Mouse (Mus musculus) limb, embryonic 15.5 days (tissue): ENCODE measurements around the gene Arhgef15. TPM values are rescaled to one million over a fixed set of nuclear protein-coding genes. Genes with fewer than 3 reads are reported as not detected.
"Not testable (repeated sequence)": the region's sequence is repeated elsewhere in the genome, so short reads cannot be mapped to it uniquely, and the experiment has no call there.

ENCODE experiments used
- ATAC-seq: fragments of 200-750 bp; cut with Nextera tagmentation; 2 replicates; pipeline ENCODE4 v1.8.0; 2017; ENCODE audit warnings: low read depth, moderate TSS enrichment; ENCODE audit not compliant: insufficient number of reproducible peaks, low FRiP score, low TSS enrichment
- H3K27ac ChIP-seq: fragments of 300-500 bp; sonication (generic); 2 replicates; pipeline ENCODE4 v1.5.1; 2015; ENCODE audit warnings: moderate library complexity, mild to moderate bottlenecking, inconsistent platforms
- H3K27me3 ChIP-seq: fragments of 300-500 bp; sonication (generic); 2 replicates; pipeline ENCODE4 v1.6.1; 2015; ENCODE audit warnings: inconsistent platforms
- H3K36me3 ChIP-seq: fragments of 300-500 bp; sonication (generic); 2 replicates; pipeline ENCODE4 v1.6.1; 2015; ENCODE audit warnings: inconsistent platforms
- H3K4me1 ChIP-seq: fragments of 300-500 bp; sonication (generic); 2 replicates; pipeline ENCODE4 v1.6.1; 2015; ENCODE audit warnings: inconsistent platforms
- H3K4me2 ChIP-seq: fragments of 300-500 bp; sonication (generic); 2 replicates; pipeline ENCODE4 v1.6.1; 2015; ENCODE audit warnings: mild to moderate bottlenecking, inconsistent platforms
- H3K4me3 ChIP-seq: fragments of 300-500 bp; sonication (generic); 2 replicates; pipeline ENCODE4 v1.5.1; 2015; ENCODE audit warnings: mild to moderate bottlenecking, inconsistent platforms
- H3K9ac ChIP-seq: fragments of 300-500 bp; sonication (generic); 2 replicates; pipeline ENCODE4 v1.6.1; 2015; ENCODE audit warnings: inconsistent platforms
- H3K9me3 ChIP-seq: fragments of 300-500 bp; sonication (generic); 2 replicates; pipeline ENCODE4 v1.6.1; 2016; ENCODE audit warnings: inconsistent platforms
- WGBS: fragments of 180-500 bp; shearing (Covaris S2); methylation state at CpG from one replicate; pipeline ENCODE4 v1.1.7; 2015; 5-methylcytosine and 5-hydroxymethylcytosine counted together
- polyA plus RNA-seq: library from polyadenylated mRNA; unstranded; fragments of >200 nt; fragmentation: Nextera tagmentation; extraction: Ambion mirVana; gene quantifications from 2 replicates; pipeline ENCODE4 v1.2.1, GENCODE M21; 2015

Gene Arhgef15
- 7.8 and 8.8 TPM in 2 replicates for polyA plus RNA-seq

GRCm38 (mm10) chr11:68957308-68957707 lies at the start of gene Arhgef15:
Gene Arhgef15, minus strand, starts transcription at chr11:68957480.
- Histone ChIP-seq H3K9ac (no peak within 1 kb of the TSS), H3K36me3 (no peaks in the 10 kb centered on the region), H3K27ac (0 out of 2 replicates have a peak within 1 kb of the TSS, but pooled peaks have one; percentile 17), H3K27me3 (peaks cover 32% of the 10 kb centered on the region), H3K4me1 (peaks cover 9% of the 10 kb centered on the region), H3K9me3 (no peaks in the 10 kb centered on the region), H3K4me2 (no peak within 1 kb of the TSS), H3K4me3 (peak within 1 kb of the TSS; percentile 19)
- 51% methylated on average over 8 of the region's 8 CpGs for WGBS
- ATAC-seq = no peak

GRCm38 (mm10) chr11:69006575-69006974 lies 49.3 kb upstream of the Arhgef15 start:
- not testable (repeated sequence) for H3K4me3 ChIP-seq, H3K27me3 ChIP-seq, H3K9me3 ChIP-seq, H3K9ac ChIP-seq, ATAC-seq, H3K4me2 ChIP-seq, H3K27ac ChIP-seq
- Histone ChIP-seq H3K36me3 (peaks cover 20% of the 10 kb centered on the region), H3K4me1 (peaks cover 17% of the 10 kb centered on the region)

GRCm38 (mm10) chr11:69005193-69005592 lies 47.9 kb upstream of the Arhgef15 start:
- no peak overlapping the region for H3K27ac ChIP-seq
- WGBS = 91% methylated on average over 7 of the region's 7 CpGs
- H3K4me3 ChIP-seq = no peak overlapping the region
- H3K4me2 ChIP-seq = no peak overlapping the region
- peaks cover 34% of the 10 kb centered on the region for H3K36me3 ChIP-seq
- no peak overlapping the region for H3K9ac ChIP-seq
- ATAC-seq = no peak
- peaks cover 10% of the 10 kb centered on the region for H3K4me1 ChIP-seq
- no peaks in the 10 kb centered on the region for H3K9me3 ChIP-seq
- H3K27me3 ChIP-seq = no peaks in the 10 kb centered on the region

GRCm38 (mm10) chr11:69003592-69003991 lies 46.3 kb upstream of the Arhgef15 start:
- ATAC-seq = no peak
- peaks cover 48% of the 10 kb centered on the region for H3K36me3 ChIP-seq
- H3K4me2 ChIP-seq = no peak overlapping the region
- H3K4me3 ChIP-seq = no peak overlapping the region
- H3K9me3 ChIP-seq = no peaks in the 10 kb centered on the region
- H3K9ac ChIP-seq = no peak overlapping the region
- peaks cover 10% of the 10 kb centered on the region for H3K4me1 ChIP-seq
- no peaks in the 10 kb centered on the region for H3K27me3 ChIP-seq
- WGBS = 57% methylated on average over 4 of the region's 4 CpGs
- H3K27ac ChIP-seq = no peak overlapping the region

- peaks cover 56% of the 10 kb centered on the region for H3K36me3 ChIP-seq
- not testable (repeated sequence) for H3K27me3 ChIP-seq, H3K27ac ChIP-seq, H3K4me3 ChIP-seq, H3K4me1 ChIP-seq, H3K4me2 ChIP-seq, H3K9me3 ChIP-seq, H3K9ac ChIP-seq, ATAC-seq
- 91% methylated on average over 4 of the region's 4 CpGs for WGBS
Observed at GRCm38 (mm10) chr11:69002782-69003181, 45.5 kb upstream of the Arhgef15 start.

- no peaks in the 10 kb centered on the region for H3K9me3 ChIP-seq
- no peak overlapping the region for H3K4me2 ChIP-seq
- 90% methylated on average over 4 of the region's 4 CpGs for WGBS
- no peaks in the 10 kb centered on the region for H3K27me3 ChIP-seq
- H3K9ac ChIP-seq = no peak overlapping the region
- no peaks in the 10 kb centered on the region for H3K4me1 ChIP-seq
- peaks cover 93% of the 10 kb centered on the region for H3K36me3 ChIP-seq
- H3K27ac ChIP-seq = no peak overlapping the region
- H3K4me3 ChIP-seq = no peak overlapping the region
- ATAC-seq = no peak
Observed at GRCm38 (mm10) chr11:68997080-68997479, 39.8 kb upstream of the Arhgef15 start.

GRCm38 (mm10) chr11:68994377-68994776 lies 37.1 kb upstream of the Arhgef15 start:
- 94% methylated on average over 3 of the region's 3 CpGs for WGBS
- no peak for ATAC-seq

GRCm38 (mm10) chr11:68993122-68993521 lies 35.8 kb upstream of the Arhgef15 start:
- Histone ChIP-seq H3K4me3 (no peak overlapping the region), H3K9me3 (no peaks in the 10 kb centered on the region), H3K27me3 (no peaks in the 10 kb centered on the region), H3K4me2 (no peak overlapping the region), H3K27ac (no peak overlapping the region), H3K9ac (no peak overlapping the region), H3K4me1 (no peaks in the 10 kb centered on the region), H3K36me3 (peaks cover 93% of the 10 kb centered on the region)
- ATAC-seq = no peak
- WGBS = 90% methylated on average over 7 of the region's 7 CpGs

More at GRCm38 (mm10) chr11:68994377-68994776, 37.1 kb upstream of the Arhgef15 start:
- H3K4me1 ChIP-seq = no peaks in the 10 kb centered on the region
- H3K27ac ChIP-seq = no peak overlapping the region
- H3K4me3 ChIP-seq = no peak overlapping the region
- H3K27me3 ChIP-seq = no peaks in the 10 kb centered on the region
- H3K36me3 ChIP-seq = peaks cover 91% of the 10 kb centered on the region
- H3K9ac ChIP-seq = no peak overlapping the region
- H3K4me2 ChIP-seq = no peak overlapping the region
- no peaks in the 10 kb centered on the region for H3K9me3 ChIP-seq

- no peaks in the 10 kb centered on the region for H3K27me3 ChIP-seq
- no peaks in the 10 kb centered on the region for H3K4me1 ChIP-seq
- no peak overlapping the region for H3K4me3 ChIP-seq
- no peak overlapping the region for H3K4me2 ChIP-seq
- H3K36me3 ChIP-seq = peaks cover 76% of the 10 kb centered on the region
- no peak overlapping the region; the same call in 1 of the 2 replicates for H3K9ac ChIP-seq
- no peak for ATAC-seq
- no peak overlapping the region for H3K27ac ChIP-seq
- 94% methylated on average over 17 of the region's 17 CpGs for WGBS
- H3K9me3 ChIP-seq = no peaks in the 10 kb centered on the region
Observed at GRCm38 (mm10) chr11:68988341-68988740, 31.1 kb upstream of the Arhgef15 start.

GRCm38 (mm10) chr11:68987365-68987882 lies 30.1 kb upstream of the Arhgef15 start:
- peaks cover 67% of the 10 kb centered on the region for H3K36me3 ChIP-seq
- H3K27ac ChIP-seq = no peak overlapping the region
- no peak overlapping the region for H3K9ac ChIP-seq
- H3K4me2 ChIP-seq = no peak overlapping the region
- H3K27me3 ChIP-seq = no peaks in the 10 kb centered on the region
- no peak for ATAC-seq
- no peaks in the 10 kb centered on the region for H3K4me1 ChIP-seq
- H3K9me3 ChIP-seq = no peaks in the 10 kb centered on the region
- no peak overlapping the region for H3K4me3 ChIP-seq
- WGBS = 91% methylated on average over 11 of the region's 11 CpGs

GRCm38 (mm10) chr11:68982639-68983369 lies 25.5 kb upstream of the Arhgef15 start:
- Histone ChIP-seq H3K4me1 (0 out of 2 replicates have a peak, but pooled peaks cover 4% of the 10 kb centered on the region), H3K36me3 (peaks cover 24% of the 10 kb centered on the region), H3K9ac (no peak overlapping the region), H3K27ac (no peak overlapping the region), H3K4me3 (no peak overlapping the region), H3K4me2 (no peak overlapping the region), H3K27me3 (no peaks in the 10 kb centered on the region), H3K9me3 (no peaks in the 10 kb centered on the region)
- WGBS = 35% methylated on average over 4 of the region's 4 CpGs
- no peak for ATAC-seq

GRCm38 (mm10) chr11:68980919-68981318 lies 23.6 kb upstream of the Arhgef15 start:
- Histone ChIP-seq H3K4me3 (no peak overlapping the region), H3K4me1 (0 out of 2 replicates have a peak, but pooled peaks cover 4% of the 10 kb centered on the region), H3K9me3 (no peaks in the 10 kb centered on the region), H3K4me2 (no peak overlapping the region), H3K27ac (no peak overlapping the region), H3K9ac (no peak overlapping the region), H3K36me3 (0 out of 2 replicates have a peak, but pooled peaks cover 7% of the 10 kb centered on the region), H3K27me3 (no peaks in the 10 kb centered on the region)
- WGBS = 58% methylated on average over 3 of the region's 3 CpGs
- ATAC-seq = no peak
